Mouse (Mus musculus) embryo, embryonic 10.5 days (tissue): ENCODE results near the gene Kynu.
A peak's percentile ranks its signal among the peaks of the same experiment; 100 is the strongest.

Experiments
- DNase-seq: peaks from one replicate; pipeline ENCODE4 v3.0.0-alpha.2; 2015; ENCODE audit warnings: low spot score

Kynu gene

DNA sequence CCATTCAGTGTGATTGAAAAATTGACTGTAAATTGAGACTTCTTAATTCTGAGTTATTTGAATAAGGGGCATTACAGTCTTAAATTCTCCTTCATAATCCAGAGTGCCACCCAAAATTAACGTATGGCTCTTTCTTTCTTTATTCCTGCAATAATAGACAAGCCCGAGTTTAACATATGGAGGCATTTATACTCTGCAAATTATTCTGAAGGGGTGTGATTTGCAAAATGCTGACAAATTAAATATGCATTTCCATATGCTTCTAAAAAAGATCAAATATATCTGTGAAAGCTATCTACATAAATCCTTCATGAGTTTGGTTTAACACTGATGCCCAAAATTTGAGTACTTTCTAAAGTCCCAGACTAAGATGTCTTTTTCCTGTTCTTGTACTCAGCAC lies 91.8 kb downstream of the Kynu start:
- no peak for DNase-seq

GRCm38 (mm10) chr2:43669588-43669987 lies 114.5 kb downstream of the Kynu start:
- no peak for DNase-seq

DNA sequence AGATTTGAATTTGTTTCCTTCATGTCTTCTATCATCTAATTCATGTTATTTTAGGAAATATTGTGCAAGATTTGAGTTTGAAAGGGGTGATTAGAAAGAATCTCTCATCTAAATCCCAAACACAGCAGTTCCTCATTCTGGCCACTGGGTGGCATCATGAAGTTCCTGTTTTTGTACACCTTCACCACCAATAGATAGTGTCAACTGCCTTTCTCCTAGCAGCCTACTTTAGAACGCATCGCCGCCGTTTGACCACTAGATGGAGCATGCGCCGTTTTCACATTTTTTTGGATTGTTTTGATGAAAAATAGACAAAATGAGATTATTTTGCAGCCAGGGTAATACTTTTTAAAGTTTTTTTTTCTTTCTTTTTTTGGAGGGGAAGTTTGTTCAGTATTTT lies 118.5 kb downstream of the Kynu start:
- DNase-seq: peak; percentile 84

DNA sequence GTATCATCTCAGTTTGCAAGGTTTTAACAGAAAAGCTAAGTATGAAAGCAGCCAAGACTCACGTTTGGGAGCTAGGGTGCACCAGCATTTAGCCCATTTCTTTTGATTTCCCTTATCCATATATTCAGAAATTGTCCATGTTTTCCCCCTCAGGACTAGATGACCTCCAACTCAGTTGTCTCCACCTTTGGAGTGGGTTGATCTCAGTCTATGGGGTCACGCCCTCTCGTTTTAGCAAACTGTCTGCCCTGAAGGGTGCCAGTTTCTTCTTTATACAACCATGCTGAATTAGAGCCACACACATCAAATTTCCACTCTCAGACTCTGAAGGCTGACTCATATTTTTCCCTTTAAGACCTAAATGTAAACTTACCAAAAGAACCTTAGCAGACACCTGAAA lies 119.0 kb downstream of the Kynu start:
- DNase-seq: no peak

DNA sequence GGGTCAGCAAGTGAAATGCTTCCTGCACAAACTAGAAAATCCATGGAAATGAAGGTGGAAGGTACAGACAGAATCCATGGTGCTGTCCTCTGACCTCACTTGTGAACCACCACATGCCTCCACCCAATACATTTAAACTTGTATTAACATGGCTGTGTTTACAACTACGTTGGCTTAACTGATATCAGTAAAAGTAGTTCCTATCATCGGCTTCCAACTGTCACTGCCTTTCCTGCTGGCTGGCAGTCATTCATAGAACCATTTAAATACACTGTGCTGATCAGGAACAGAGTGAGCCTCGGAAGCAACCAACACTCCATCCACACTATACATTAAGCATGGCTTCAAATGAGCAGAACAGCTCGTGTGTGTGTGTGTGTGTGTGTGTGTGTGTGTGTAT lies 120.1 kb downstream of the Kynu start:
- no peak for DNase-seq

- DNase-seq: no peak
These were observed 135.3 kb downstream of the Kynu start for GRCm38 (mm10) chr2:43690402-43690801.

DNA sequence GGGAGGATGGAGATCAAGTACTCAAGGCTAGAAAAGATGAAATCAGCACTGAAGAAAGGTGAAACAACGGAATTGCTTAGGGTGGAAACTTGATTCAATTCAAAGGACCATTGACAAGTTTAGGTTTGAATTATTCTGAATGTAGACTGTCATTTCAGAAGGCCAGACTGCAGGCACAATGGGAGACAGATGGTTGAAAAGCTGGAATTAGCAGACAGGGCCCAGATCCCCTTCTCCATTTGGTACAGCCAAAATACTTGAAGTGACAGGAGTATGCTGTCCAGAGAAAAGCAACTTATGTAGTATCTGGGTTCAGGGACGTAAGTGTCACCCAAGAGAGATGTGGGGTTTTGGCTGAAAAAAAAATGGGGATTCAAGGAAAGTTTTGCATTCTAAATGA lies 136.2 kb downstream of the Kynu start:
- DNase-seq: no peak

DNA sequence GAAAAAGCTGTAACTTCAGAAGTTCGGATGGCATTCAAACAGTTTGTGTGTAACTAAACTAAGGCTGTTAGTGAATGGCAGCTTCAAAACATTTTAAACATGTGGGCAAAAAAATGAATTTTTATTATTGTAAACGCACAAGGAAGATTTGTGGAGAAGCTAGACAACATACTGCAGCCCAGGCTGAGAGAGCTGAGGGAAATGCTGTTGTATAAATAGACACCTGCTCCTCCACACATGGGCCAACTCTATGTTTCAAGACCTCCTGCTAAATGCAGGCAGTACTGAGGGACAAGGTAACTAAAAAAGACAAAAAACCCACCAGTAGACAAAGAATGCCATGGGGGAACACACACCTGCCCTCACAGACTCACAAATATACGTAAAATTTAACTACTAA lies 140.5 kb downstream of the Kynu start:
- no peak for DNase-seq

DNA sequence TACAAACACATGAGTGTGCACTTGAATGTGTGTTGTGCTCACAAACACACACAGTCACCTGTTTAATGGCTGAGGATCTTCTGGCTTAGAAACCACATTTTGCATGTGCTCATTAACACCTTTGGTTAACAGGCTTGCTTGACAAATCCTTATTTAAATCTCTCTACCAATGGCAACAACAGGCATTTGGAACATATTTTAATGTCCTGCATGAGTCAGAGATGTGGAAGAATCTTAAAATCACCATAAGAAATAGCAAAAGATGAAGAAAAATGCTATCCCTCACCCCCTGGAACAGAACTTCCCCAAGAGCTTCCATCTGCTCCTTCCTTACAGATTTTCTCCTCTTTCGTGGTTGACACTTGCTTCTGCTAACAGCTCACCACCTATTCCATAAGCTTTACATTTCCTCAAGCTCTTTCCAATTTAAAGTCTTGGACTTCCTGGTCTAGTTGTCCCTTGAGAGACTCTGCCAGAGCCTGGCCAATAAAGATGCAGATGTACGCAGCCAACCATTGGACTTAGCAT lies 157.5 kb downstream of the Kynu start:
- DNase-seq: no peak

DNA sequence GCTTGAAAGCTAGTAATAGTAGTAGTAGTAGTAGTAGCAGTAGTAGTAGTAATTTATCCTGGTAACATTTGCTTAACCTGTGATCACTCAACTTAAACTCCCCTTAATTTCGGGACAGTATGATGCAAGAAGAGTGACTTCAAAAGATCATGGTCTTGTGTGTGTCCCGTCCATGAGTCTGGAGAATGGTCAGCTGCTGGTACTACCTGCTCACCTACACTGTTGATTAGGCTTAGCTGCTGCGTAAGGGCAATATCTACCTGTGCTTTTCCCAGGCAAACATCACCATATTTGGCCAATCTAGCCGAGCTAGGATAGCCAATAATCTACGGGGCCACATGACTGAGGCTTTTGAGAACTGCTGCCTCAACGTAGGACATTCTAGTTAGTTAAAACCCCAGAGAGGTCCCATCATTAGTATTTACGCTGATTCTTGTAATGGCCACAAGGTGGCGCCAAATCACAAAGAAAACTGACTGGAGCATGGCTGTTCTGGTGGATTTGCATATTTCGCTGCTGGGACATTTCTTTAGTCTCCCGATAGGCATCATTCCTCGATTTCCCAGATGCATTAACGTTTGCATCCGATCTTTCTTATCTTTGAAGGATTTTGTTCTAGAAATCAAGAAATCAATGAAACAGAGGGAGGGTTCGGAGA lies 167.4 kb downstream of the Kynu start:
- DNase-seq: peak; percentile 92

GRCm38 (mm10) chr2:43723104-43723541 lies 168.0 kb downstream of the Kynu start:
- no peak for DNase-seq

DNA sequence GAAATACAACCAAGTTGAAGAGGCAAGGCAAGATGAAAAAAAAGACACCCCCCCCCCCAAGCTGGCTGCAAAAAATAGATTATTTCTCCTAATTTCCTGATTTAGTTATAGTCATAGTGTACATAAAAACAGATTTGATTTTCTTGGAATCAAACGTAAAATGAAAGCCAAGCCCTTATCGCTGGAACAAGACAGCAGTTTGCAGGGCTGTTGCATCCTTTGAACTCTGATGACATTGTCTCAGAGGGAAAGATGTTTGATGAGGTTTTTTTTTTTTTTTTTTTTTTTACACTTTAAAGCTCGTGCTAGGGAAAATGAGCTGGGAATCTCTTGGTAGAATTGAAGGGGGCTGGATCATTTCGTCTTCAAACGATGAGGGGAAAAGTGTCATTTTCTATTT lies 172.1 kb downstream of the Kynu start:
- no peak for DNase-seq

DNA sequence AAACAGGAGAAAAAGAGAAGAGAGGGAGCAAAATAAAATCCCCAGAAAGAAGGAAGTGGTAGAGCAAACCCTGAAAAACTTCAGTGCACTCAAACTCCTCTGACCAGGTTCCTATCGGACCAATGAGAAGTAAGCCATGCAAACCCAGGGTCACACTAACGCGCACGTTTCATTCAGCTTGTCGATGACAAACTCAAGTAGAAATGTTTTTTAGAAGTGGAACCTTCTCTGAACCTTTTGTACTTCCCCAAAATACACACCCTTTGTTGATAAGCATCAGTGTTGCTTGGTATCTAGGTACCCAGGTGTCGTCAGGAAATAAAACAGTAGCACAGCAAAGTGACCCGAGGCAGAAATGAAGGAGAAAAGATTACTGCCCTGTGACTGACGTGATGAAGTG lies 172.6 kb downstream of the Kynu start:
- DNase-seq: no peak

DNA sequence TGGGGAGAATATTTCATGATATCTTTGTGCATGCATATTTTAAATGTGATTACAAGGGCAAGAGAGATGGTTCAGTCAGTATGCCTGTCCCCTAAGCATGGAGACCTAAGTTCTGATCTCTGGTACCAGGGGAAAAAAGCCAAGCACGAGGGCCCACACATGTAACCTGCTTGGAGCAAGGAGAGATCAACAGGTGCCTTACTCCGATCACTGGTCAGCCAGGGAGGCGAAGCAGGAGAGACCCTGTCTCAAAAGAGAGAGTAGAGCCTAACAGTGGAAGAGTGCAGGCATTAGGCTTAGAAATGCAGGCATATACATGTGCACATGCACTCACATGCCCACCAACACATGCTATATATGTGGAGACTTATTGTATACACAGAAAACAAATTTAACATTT lies 173.7 kb downstream of the Kynu start:
- DNase-seq: no peak
